Mouse (Mus musculus) stomach, embryonic 15.5 days (tissue): Measurements from ENCODE around the gene Srbd1. TPM values are rescaled to one million over a fixed set of nuclear protein-coding genes. Genes with fewer than 3 reads are reported as not detected.
A peak's percentile ranks its signal among the peaks of the same experiment; 100 is the strongest.

Experiments
- ATAC-seq: fragments of 200-750 bp; cut with Nextera tagmentation; 2 replicates; pipeline ENCODE4 v1.8.0; 2017; ENCODE audit warnings: low read depth, moderate number of reproducible peaks, moderate TSS enrichment; ENCODE audit not compliant: insufficient read depth, low FRiP score
- H3K27ac ChIP-seq: fragments of 300-500 bp; sonication (generic); 2 replicates; pipeline ENCODE4 v1.5.1; 2015; ENCODE audit warnings: mild to moderate bottlenecking, inconsistent platforms
- H3K27me3 ChIP-seq: fragments of 300-500 bp; sonication (generic); replicated peaks from 2 replicates; pipeline ENCODE4 v1.6.1; 2015; ENCODE audit warnings: inconsistent platforms
- H3K36me3 ChIP-seq: fragments of 300-500 bp; sonication (generic); 2 replicates; pipeline ENCODE4 v1.6.1; 2015; ENCODE audit warnings: inconsistent platforms
- H3K4me1 ChIP-seq: fragments of 300-500 bp; sonication (generic); 2 replicates; pipeline ENCODE4 v1.6.1; 2015; ENCODE audit warnings: inconsistent platforms
- H3K4me2 ChIP-seq: fragments of 300-500 bp; sonication (generic); 2 replicates; pipeline ENCODE4 v1.6.1; 2015; ENCODE audit warnings: mild to moderate bottlenecking, inconsistent platforms
- H3K4me3 ChIP-seq: fragments of 300-500 bp; sonication (generic); replicated peaks from 2 replicates; pipeline ENCODE4 v1.5.1; 2015; ENCODE audit warnings: inconsistent platforms
- H3K9ac ChIP-seq: fragments of 300-500 bp; sonication (generic); 2 replicates; pipeline ENCODE4 v1.6.1; 2015; ENCODE audit warnings: inconsistent platforms
- H3K9me3 ChIP-seq: fragments of 300-500 bp; sonication (generic); 2 replicates; pipeline ENCODE4 v1.6.1; 2016; ENCODE audit warnings: inconsistent platforms
- WGBS: fragments of 180-500 bp; shearing (Covaris S2); methylation state at CpG from one replicate; pipeline ENCODE4 v1.1.7; 2015; 5-methylcytosine and 5-hydroxymethylcytosine counted together
- polyA plus RNA-seq: library from polyadenylated mRNA; unstranded; fragments of >200 nt; fragmentation: Nextera tagmentation; extraction: Ambion mirVana; gene quantifications from 2 replicates; pipeline ENCODE4 v1.2.1, GENCODE M21; 2015

The Srbd1 gene
- polyA plus RNA-seq, 1 experiment from 2014 or later = 13.3 TPM

DNA sequence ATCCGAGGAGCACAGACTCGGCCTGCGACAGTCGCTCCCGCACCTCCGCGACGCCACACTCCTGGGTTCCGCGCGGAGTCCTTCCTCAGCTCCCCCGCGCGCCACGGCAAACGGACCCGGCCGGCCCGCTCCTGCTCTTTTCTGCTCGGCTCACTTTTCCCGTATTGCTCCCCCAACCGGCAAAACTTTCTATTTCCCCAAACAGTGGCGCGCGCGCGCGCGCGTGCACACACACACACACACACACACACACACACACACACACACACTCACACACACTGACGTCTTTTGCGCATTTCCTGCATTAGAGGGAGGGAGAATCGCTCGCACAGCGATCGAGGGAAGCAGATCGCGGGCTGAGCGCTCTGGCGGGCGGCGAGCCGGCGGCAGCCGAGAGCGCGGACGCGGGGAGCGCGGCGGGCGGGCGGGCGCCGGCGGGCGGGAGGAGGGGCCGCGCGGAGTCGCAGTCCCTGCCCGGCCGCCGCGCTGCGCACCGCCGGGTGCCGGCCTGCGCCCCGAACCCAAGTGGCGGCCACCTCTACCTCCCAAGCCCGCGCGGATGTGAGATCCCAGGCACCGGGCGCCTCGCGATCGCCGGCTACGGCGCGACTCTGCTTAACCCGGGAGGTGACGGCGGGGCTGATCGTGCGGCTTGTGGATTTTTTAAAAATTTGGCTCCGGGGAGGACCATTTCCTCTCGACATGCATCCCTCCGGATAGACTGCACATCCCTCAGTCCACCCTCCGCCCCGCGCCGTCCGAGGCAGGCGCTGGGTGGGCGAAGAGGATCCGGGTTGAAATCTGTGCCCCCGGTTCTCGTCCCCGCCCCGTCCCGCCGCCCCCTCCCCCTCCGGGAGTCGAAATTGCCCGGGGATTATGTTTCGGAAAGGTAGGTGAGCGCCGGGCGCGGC, 22.6 kb upstream of the Srbd1 start, which contains the start of gene Prkce:
TSS of gene Prkce (plus strand) at position 466 of the 911 bp plus-strand sequence.
- under 1% methylated on average over 104 of the region's 115 CpGs for WGBS
- ATAC-seq = peak; percentile 68
- Histone ChIP-seq H3K9me3 (no peaks in the 10 kb centered on the region), H3K36me3 (no peaks in the 10 kb centered on the region), H3K27me3 (no peaks in the 10 kb centered on the region; the same call in 1 of the 2 replicates), H3K4me1 (peaks cover 22% of the 10 kb centered on the region), H3K9ac (peak within 1 kb of the TSS; percentile 94), H3K27ac (peak within 1 kb of the TSS; percentile 95), H3K4me2 (peak within 1 kb of the TSS; percentile 99), H3K4me3 (peak within 1 kb of the TSS; percentile 68)

- WGBS = 0% methylated on average over 41 of the region's 46 CpGs
- peaks cover 22% of the 10 kb centered on the region for H3K4me1 ChIP-seq
- peak overlapping the region; percentile 99 for H3K4me2 ChIP-seq
- peak overlapping the region; percentile 95 for H3K27ac ChIP-seq
- peak overlapping the region; percentile 94 for H3K9ac ChIP-seq
- peak; percentile 63 for ATAC-seq
- no peaks in the 10 kb centered on the region for H3K9me3 ChIP-seq
- no peaks in the 10 kb centered on the region; the same call in 1 of the 2 replicates for H3K27me3 ChIP-seq
- H3K4me3 ChIP-seq = peak overlapping the region; percentile 68
- H3K36me3 ChIP-seq = no peaks in the 10 kb centered on the region
These were observed 21.8 kb upstream of the Srbd1 start for GRCm38 (mm10) chr17:86166567-86167319.

- Histone ChIP-seq H3K4me2 (peak overlapping the region; percentile 99), H3K27ac (peak overlapping the region; percentile 95), H3K4me1 (peaks cover 22% of the 10 kb centered on the region), H3K9ac (peak overlapping the region; percentile 94), H3K36me3 (no peaks in the 10 kb centered on the region), H3K4me3 (peak overlapping the region; percentile 68), H3K9me3 (no peaks in the 10 kb centered on the region), H3K27me3 (no peaks in the 10 kb centered on the region; the same call in 1 of the 2 replicates)
- ATAC-seq = no peak
- WGBS = 4% methylated on average over 19 of the region's 19 CpGs
These were observed 21.1 kb upstream of the Srbd1 start for GRCm38 (mm10) chr17:86166051-86166566.

DNA sequence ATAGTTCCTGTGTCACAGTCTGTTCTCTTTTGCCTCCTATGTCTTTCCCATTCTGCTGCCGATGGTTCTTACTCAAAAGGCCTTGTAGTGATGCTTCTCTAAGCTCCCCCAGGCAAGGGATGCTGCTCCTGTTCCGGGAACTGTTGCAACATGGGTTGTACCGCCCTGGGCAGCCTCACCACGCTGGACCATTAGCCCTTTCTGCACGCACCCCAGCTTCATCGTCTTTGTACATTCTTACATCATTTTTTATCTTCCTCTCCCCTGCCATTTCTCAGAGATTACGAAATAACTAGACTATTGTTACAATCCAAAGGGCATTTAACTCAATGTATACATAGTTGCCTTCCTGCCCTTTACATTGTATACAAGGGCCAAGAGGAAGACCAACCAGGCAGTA, 19.4 kb upstream of the Srbd1 start:
- Histone ChIP-seq H3K27ac (no peak overlapping the region), H3K4me3 (no peak overlapping the region), H3K9me3 (no peaks in the 10 kb centered on the region), H3K36me3 (no peaks in the 10 kb centered on the region), H3K9ac (no peak overlapping the region), H3K27me3 (no peaks in the 10 kb centered on the region; the same call in 1 of the 2 replicates), H3K4me1 (peaks cover 17% of the 10 kb centered on the region), H3K4me2 (no peak overlapping the region)
- 67% methylated on average over 7 of the region's 7 CpGs for WGBS
- no peak for ATAC-seq

- H3K4me2 ChIP-seq = no peak overlapping the region
These were observed 17.7 kb upstream of the Srbd1 start for GRCm38 (mm10) chr17:86162672-86163071.

DNA sequence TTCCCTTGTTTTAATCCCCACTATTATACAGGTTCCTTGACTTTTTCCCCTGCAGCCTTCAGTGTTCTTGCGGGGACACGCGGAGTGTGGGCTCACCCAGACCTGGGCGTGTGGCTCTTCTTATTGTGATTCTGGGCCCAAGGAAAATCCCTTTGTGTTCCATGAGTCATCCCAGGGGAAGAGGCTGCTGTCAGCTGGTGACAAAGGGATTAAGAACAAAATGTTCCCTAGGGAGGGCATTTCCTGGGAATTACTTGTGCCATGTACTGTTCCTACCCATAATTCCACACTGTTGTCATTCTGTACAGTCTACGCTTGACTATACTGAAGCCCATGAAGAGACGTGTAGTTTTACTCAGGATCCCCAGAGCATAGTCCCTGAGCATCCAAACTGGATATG, 12.0 kb upstream of the Srbd1 start:
- Histone ChIP-seq H3K4me2 (no peak overlapping the region), H3K9me3 (no peaks in the 10 kb centered on the region), H3K27me3 (no peaks in the 10 kb centered on the region), H3K27ac (no peak overlapping the region), H3K9ac (no peak overlapping the region), H3K4me1 (no peaks in the 10 kb centered on the region), H3K36me3 (no peaks in the 10 kb centered on the region), H3K4me3 (no peak overlapping the region)
- 82% methylated on average over 6 of the region's 6 CpGs for WGBS
- no peak for ATAC-seq

More at GRCm38 (mm10) chr17:86162672-86163071, 17.7 kb upstream of the Srbd1 start:
- Histone ChIP-seq H3K27me3 (no peaks in the 10 kb centered on the region), H3K27ac (no peak overlapping the region), H3K9me3 (no peaks in the 10 kb centered on the region), H3K9ac (no peak overlapping the region), H3K36me3 (no peaks in the 10 kb centered on the region), H3K4me1 (peaks cover 8% of the 10 kb centered on the region; the same call in 1 of the 2 replicates), H3K4me3 (no peak overlapping the region)
- no peak for ATAC-seq
- WGBS = 58% methylated on average over 15 of the region's 15 CpGs

GRCm38 (mm10) chr17:86150867-86151348, 5.9 kb upstream of the Srbd1 start:
- peak; percentile 95 for ATAC-seq
- H3K4me2 ChIP-seq = 0 out of 2 replicates have a peak overlapping the region, but pooled peaks have one; percentile 20
- no peaks in the 10 kb centered on the region for H3K9me3 ChIP-seq
- H3K27me3 ChIP-seq = no peaks in the 10 kb centered on the region
- H3K36me3 ChIP-seq = no peaks in the 10 kb centered on the region
- H3K27ac ChIP-seq = no peak overlapping the region
- H3K4me1 ChIP-seq = no peaks in the 10 kb centered on the region
- no peak overlapping the region for H3K4me3 ChIP-seq
- H3K9ac ChIP-seq = no peak overlapping the region
- WGBS = 7% methylated on average over 5 of the region's 5 CpGs

GRCm38 (mm10) chr17:86149726-86150125, 4.8 kb upstream of the Srbd1 start:
- Histone ChIP-seq H3K4me1 (no peaks in the 10 kb centered on the region), H3K36me3 (no peaks in the 10 kb centered on the region), H3K9ac (no peak overlapping the region), H3K27ac (no peak overlapping the region), H3K27me3 (no peaks in the 10 kb centered on the region), H3K4me2 (no peak overlapping the region), H3K4me3 (no peak overlapping the region), H3K9me3 (no peaks in the 10 kb centered on the region)
- ATAC-seq = no peak
- WGBS = 90% methylated on average over 1 of the region's 1 CpGs

GRCm38 (mm10) chr17:86144537-86145078, 367 bp downstream of the Srbd1 start:
- WGBS = 1% methylated on average over 33 of the region's 33 CpGs
- Histone ChIP-seq H3K36me3 (no peaks in the 10 kb centered on the region; the same call in 1 of the 2 replicates), H3K4me3 (peak overlapping the region; percentile 77), H3K27ac (peak overlapping the region; percentile 6; the same call in 1 of the 2 replicates), H3K9me3 (no peaks in the 10 kb centered on the region), H3K4me1 (0 out of 2 replicates have a peak, but pooled peaks cover 3% of the 10 kb centered on the region), H3K4me2 (peak overlapping the region; percentile 94), H3K27me3 (no peaks in the 10 kb centered on the region), H3K9ac (peak overlapping the region; percentile 60)
- peak; percentile 68 for ATAC-seq

- H3K4me3 ChIP-seq = no peak overlapping the region
- no peaks in the 10 kb centered on the region for H3K9me3 ChIP-seq
- no peak for ATAC-seq
- H3K27ac ChIP-seq = no peak overlapping the region
- H3K36me3 ChIP-seq = peaks cover 8% of the 10 kb centered on the region; the same call in 1 of the 2 replicates
- no peaks in the 10 kb centered on the region for H3K4me1 ChIP-seq
- H3K9ac ChIP-seq = no peak overlapping the region
- H3K27me3 ChIP-seq = no peaks in the 10 kb centered on the region
- no peak overlapping the region for H3K4me2 ChIP-seq
- 79% methylated on average over 10 of the region's 10 CpGs for WGBS
These were observed 9.1 kb downstream of the Srbd1 start for GRCm38 (mm10) chr17:86135835-86136234.

GRCm38 (mm10) chr17:86134461-86134860, 10.5 kb downstream of the Srbd1 start:
- Histone ChIP-seq H3K4me1 (no peaks in the 10 kb centered on the region), H3K9ac (no peak overlapping the region), H3K36me3 (peaks cover 8% of the 10 kb centered on the region; the same call in 1 of the 2 replicates), H3K27me3 (no peaks in the 10 kb centered on the region), H3K4me3 (no peak overlapping the region), H3K4me2 (no peak overlapping the region), H3K9me3 (no peaks in the 10 kb centered on the region), H3K27ac (no peak overlapping the region)
- ATAC-seq = no peak
- 79% methylated on average over 6 of the region's 6 CpGs for WGBS
